Mouse (Mus musculus) lung, postnatal 0 days (tissue): ENCODE results near the gene Acer1.

Experiments
- CTCF ChIP-seq: IDR thresholded peaks from 2 replicates; pipeline ENCODE4 v1.5.1; 2016; ENCODE audit warnings: antibody characterized with exemption, mild to moderate bottlenecking
- EP300 ChIP-seq: IDR thresholded peaks from 2 replicates; pipeline ENCODE4 v1.6.1; 2016; ENCODE audit warnings: antibody characterized with exemption, mild to moderate bottlenecking, control low read depth

- peak; percentile 35; the same call in 1 of the 2 replicates for TF ChIP-seq CTCF
- TF ChIP-seq EP300, result no peak
These were observed 24.0 kb downstream of the Acer1 start for GRCm38 (mm10) chr17:56957763-56958429.
